Mouse (Mus musculus): ENCODE measurements at regions not wholly inside any gene's neighbourhood (a gene's known extent, or its start where the extent isn't known, plus 50 kb on each side); places are given as distances from the start of the nearest gene placed in this dataset.

GRCm38 (mm10) chr8:17700362-17700761 lies 1277.7 kb downstream of the Defb40 start:
- no peaks in the 10 kb centered on the region for H3K27me3 ChIP-seq (replicated peaks)
- no peaks in the 10 kb centered on the region for H3K79me2 ChIP-seq (replicated peaks; ENCODE audit: control insufficient read depth, extremely low read depth, insufficient read depth, poor library complexity, severe bottlenecking)
- H3K36me3 ChIP-seq (replicated peaks in 1 of 2; ENCODE audit: control insufficient read depth in 1 of 2, insufficient read depth in 1 of 2, low read length in 1 of 2) = no peaks in the 10 kb centered on the region
- no peaks in the 10 kb centered on the region for H3K4me1 ChIP-seq (ENCODE audit: control insufficient read depth in 1 of 2, insufficient read depth in 2 of 2)
- H3K4me3 ChIP-seq (replicated peaks in 1 of 3; ENCODE audit: low read depth in 2 of 3, low read length in 2 of 3, poor library complexity in 1 of 3) = no peak overlapping the region
- H3K4me2 ChIP-seq (ENCODE audit: insufficient read depth, low read depth, poor library complexity, severe bottlenecking) = no peak overlapping the region
- H3K9ac ChIP-seq (ENCODE audit: insufficient read depth, low read depth) = no peak overlapping the region
- in situ Hi-C loops (cut with MboI; ENCODE audit: low pct_ligation_motif_present, low pct_unique_long_range_greater_than_20kb, low sequenced_read_pairs) = no loop called here
- TF ChIP-seq EP300 (IDR thresholded peaks at IDR 0.05; ENCODE audit: low read length) = no peak
- TF ChIP-seq MYC (IDR thresholded peaks at IDR 0.05; ENCODE audit: low read depth, low read length) = no peak
- no peak for TF ChIP-seq CHD2 (IDR thresholded peaks at IDR 0.05; ENCODE audit: low read length)
- TF ChIP-seq RCOR1 (conservative IDR thresholded peaks at IDR 0.05; ENCODE audit: low read depth, low read length) = no peak
- TF ChIP-seq KAT2A (IDR thresholded peaks at IDR 0.05; ENCODE audit: insufficient replicate concordance, low read length) = no peak
- TF ChIP-seq MAX (IDR thresholded peaks at IDR 0.05; ENCODE audit: low read length) = no peak
- TF ChIP-seq SMC3 (IDR thresholded peaks at IDR 0.05; ENCODE audit: low read depth, low read length) = no peak
- no peak for TF ChIP-seq UBTF (IDR thresholded peaks at IDR 0.05; ENCODE audit: low read depth, low read length)
- TF ChIP-seq CTCF (conservative IDR thresholded peaks at IDR 0.05 in 1 of 2, IDR thresholded peaks at IDR 0.05 in 1 of 2; ENCODE audit: low read depth in 2 of 2, low read length in 2 of 2) = no peak
- no peak for TF ChIP-seq BHLHE40 (IDR thresholded peaks at IDR 0.05; ENCODE audit: low read depth, low read length)
- no peak for TF ChIP-seq USF1 (IDR thresholded peaks at IDR 0.05; ENCODE audit: low read depth, low read length)
- no peak for TF ChIP-seq SIN3A (IDR thresholded peaks at IDR 0.05; ENCODE audit: low read length)
- no peak for TF ChIP-seq TBP (conservative IDR thresholded peaks at IDR 0.05; ENCODE audit: low read depth, low read length)
- TF ChIP-seq JUND (conservative IDR thresholded peaks at IDR 0.05; ENCODE audit: low read depth, low read length) = no peak
- TF ChIP-seq GABPA (IDR thresholded peaks at IDR 0.05; ENCODE audit: insufficient replicate concordance, low read depth, low read length) = no peak
- TF ChIP-seq MXI1 (IDR thresholded peaks at IDR 0.05; ENCODE audit: low read depth, low read length) = no peak
- TF ChIP-seq NELFE (IDR thresholded peaks at IDR 0.05; ENCODE audit: low read depth, low read length) = no peak
- no peak overlapping the region for H3K27ac ChIP-seq (ENCODE audit: insufficient read depth, low read depth)
- peaks cover 34% of the 10 kb centered on the region for H3K9me3 ChIP-seq (replicated peaks; ENCODE audit: low read length)
- no peak for DNase-seq (ENCODE audit: extremely low read depth)
- dilution Hi-C loops (cut with MboI; ENCODE audit: extremely low pct_ligation_motif_present, extremely low pct_unique_long_range_greater_than_20kb, low sequenced_read_pairs) = no loop called here

GRCm38 (mm10) chr8:17690074-17690848 lies 1287.8 kb downstream of the Defb40 start:
- no peak overlapping the region for H3K9ac ChIP-seq (ENCODE audit: insufficient read depth, low read depth)
- H3K36me3 ChIP-seq (replicated peaks in 1 of 2; ENCODE audit: control insufficient read depth in 1 of 2, insufficient read depth in 1 of 2, low read length in 1 of 2) = no peaks in the 10 kb centered on the region
- no peaks in the 10 kb centered on the region for H3K27me3 ChIP-seq (replicated peaks)
- H3K4me2 ChIP-seq (ENCODE audit: insufficient read depth, low read depth, poor library complexity, severe bottlenecking) = no peak overlapping the region
- H3K4me1 ChIP-seq (ENCODE audit: control insufficient read depth in 1 of 2, insufficient read depth in 2 of 2) = no peaks in the 10 kb centered on the region
- in situ Hi-C loops (cut with MboI; ENCODE audit: low pct_ligation_motif_present, low pct_unique_long_range_greater_than_20kb, low sequenced_read_pairs) (no loop called here), dilution Hi-C loops (cut with MboI; ENCODE audit: extremely low pct_ligation_motif_present, extremely low pct_unique_long_range_greater_than_20kb, low sequenced_read_pairs) (no loop called here)
- no peak for DNase-seq (ENCODE audit: extremely low read depth)
- H3K4me3 ChIP-seq (replicated peaks in 1 of 3; ENCODE audit: low read depth in 2 of 3, low read length in 2 of 3, poor library complexity in 1 of 3) = no peak overlapping the region
- no peaks in the 10 kb centered on the region for H3K79me2 ChIP-seq (replicated peaks; ENCODE audit: control insufficient read depth, extremely low read depth, insufficient read depth, poor library complexity, severe bottlenecking)
- TF ChIP-seq ZC3H11A (IDR thresholded peaks at IDR 0.05; ENCODE audit: low read depth, low read length) (no peak), JUND (conservative IDR thresholded peaks at IDR 0.05; ENCODE audit: low read depth, low read length) (no peak)
- H3K27ac ChIP-seq (ENCODE audit: insufficient read depth, low read depth) = no peak overlapping the region
- H3K9me3 ChIP-seq (replicated peaks; ENCODE audit: low read length) = peaks cover 25% of the 10 kb centered on the region
